Mouse (Mus musculus): ENCODE data around the gene Fcho2. TPM values are rescaled to one million over a fixed set of nuclear protein-coding genes. Genes with fewer than 3 reads are reported as not detected.

The Fcho2 gene
- total and polyA plus RNA-seq, 3 experiments: 2.2 to 5.8 TPM; not detected in 1

DNA sequence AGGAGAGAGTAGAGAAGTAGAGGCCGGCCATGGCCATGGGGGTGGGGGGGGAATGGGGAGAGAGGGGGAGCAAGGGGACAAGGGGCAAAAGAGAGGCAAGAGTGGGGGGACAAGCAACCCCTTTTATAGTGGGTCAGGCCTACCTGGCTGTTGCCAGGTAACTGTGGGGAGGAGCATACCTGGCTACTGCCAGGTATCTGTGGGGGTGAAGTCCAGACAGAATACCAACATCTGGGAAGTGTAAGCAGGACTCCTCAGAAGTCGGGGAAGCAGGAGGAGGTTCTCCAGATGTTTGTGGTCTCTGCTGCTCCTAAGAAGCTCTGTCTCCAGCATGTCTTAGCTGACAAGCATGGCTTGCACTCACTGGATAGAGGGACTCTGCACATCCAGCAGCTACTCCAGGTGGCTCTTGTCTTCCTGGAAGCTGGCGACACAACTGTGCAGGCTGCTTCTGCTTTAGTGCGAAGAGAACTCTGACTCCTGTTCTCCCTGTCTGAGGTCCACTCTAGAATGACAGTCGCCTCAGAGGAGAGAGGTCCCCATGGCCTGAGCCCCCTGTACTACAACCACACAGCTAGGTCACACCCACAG lies 134.7 kb downstream of the Fcho2 start:
- no peak overlapping the region for H3K4me3 ChIP-seq (ENCODE audit: control insufficient read depth in 1 of 2, insufficient read depth in 1 of 2, low read depth in 2 of 2, low read length in 2 of 2)
- no peak overlapping the region for H3K27ac ChIP-seq (ENCODE audit: control insufficient read depth, low read depth, low read length)
- H3K27me3 ChIP-seq (ENCODE audit: control insufficient read depth in 1 of 2, insufficient read depth in 2 of 2, low read length in 2 of 2): no peaks in the 10 kb centered on the region
- no peaks in the 10 kb centered on the region for H3K79me2 ChIP-seq (ENCODE audit: control insufficient read depth, insufficient read depth, low read length, poor library complexity)
- no peaks in the 10 kb centered on the region for H3K9me3 ChIP-seq (replicated peaks; ENCODE audit: insufficient read depth, low read length)
- no peak for DNase-seq (ENCODE audit: low read depth, low spot score)
- TF ChIP-seq HCFC1 (IDR thresholded peaks at IDR 0.05; ENCODE audit: low read depth, low read length) (no peak), USF2 (IDR thresholded peaks at IDR 0.05; ENCODE audit: borderline replicate concordance in 1 of 2, insufficient read depth in 1 of 2, low read depth in 1 of 2, low read length in 2 of 2) (no peak), E2F4 (IDR thresholded peaks at IDR 0.05; ENCODE audit: borderline replicate concordance, low read depth, low read length) (no peak), MYC (IDR thresholded peaks at IDR 0.05; ENCODE audit: low read depth, low read length) (no peak), ZC3H11A (IDR thresholded peaks at IDR 0.05; ENCODE audit: low read depth, low read length) (no peak), ETS1 (IDR thresholded peaks at IDR 0.05; ENCODE audit: low read depth, low read length) (no peak), ZNF384 (IDR thresholded peaks at IDR 0.05; ENCODE audit: low read depth, low read length) (no peak), BHLHE40 (IDR thresholded peaks at IDR 0.05; ENCODE audit: borderline replicate concordance, low read depth, low read length) (no peak), JUND (IDR thresholded peaks at IDR 0.05; ENCODE audit: low read depth, low read length) (no peak), ZMIZ1 (IDR thresholded peaks at IDR 0.05; ENCODE audit: low read depth, low read length) (no peak), MAZ (IDR thresholded peaks at IDR 0.05; ENCODE audit: low read depth, low read length) (no peak), POLR2A (IDR thresholded peaks at IDR 0.05; ENCODE audit: control insufficient read depth in 1 of 2, insufficient read depth in 1 of 2, low read depth in 1 of 2, low read length in 2 of 2, poor library complexity in 1 of 2) (no peak), ZKSCAN1 (IDR thresholded peaks at IDR 0.05; ENCODE audit: low read depth, low read length) (no peak), GABPA (IDR thresholded peaks at IDR 0.05; ENCODE audit: low read depth, low read length) (no peak)
- H3K9ac ChIP-seq (ENCODE audit: control insufficient read depth, low read depth, low read length, poor library complexity, severe bottlenecking): no peak overlapping the region
- H3K4me1 ChIP-seq (ENCODE audit: control insufficient read depth in 1 of 2, insufficient read depth in 2 of 2, low read length in 2 of 2): no peaks in the 10 kb centered on the region
- H3K36me3 ChIP-seq (ENCODE audit: control insufficient read depth in 1 of 2, insufficient read depth in 2 of 2, low read length in 2 of 2): no peaks in the 10 kb centered on the region

- Histone ChIP-seq H3K9ac (ENCODE audit: control insufficient read depth, low read depth, low read length, poor library complexity, severe bottlenecking) (no peak overlapping the region), H3K36me3 (ENCODE audit: control insufficient read depth in 1 of 2, insufficient read depth in 2 of 2, low read length in 2 of 2) (no peaks in the 10 kb centered on the region), H3K79me2 (ENCODE audit: control insufficient read depth, insufficient read depth, low read length, poor library complexity) (no peaks in the 10 kb centered on the region), H3K4me1 (ENCODE audit: control insufficient read depth in 1 of 2, insufficient read depth in 2 of 2, low read length in 2 of 2) (no peaks in the 10 kb centered on the region), H3K27ac (ENCODE audit: control insufficient read depth, low read depth, low read length) (no peak overlapping the region), H3K27me3 (ENCODE audit: control insufficient read depth in 1 of 2, insufficient read depth in 2 of 2, low read length in 2 of 2) (no peaks in the 10 kb centered on the region), H3K4me3 (ENCODE audit: control insufficient read depth in 1 of 2, insufficient read depth in 1 of 2, low read depth in 2 of 2, low read length in 2 of 2) (no peak overlapping the region), H3K9me3 (replicated peaks; ENCODE audit: insufficient read depth, low read length) (no peaks in the 10 kb centered on the region)
- DNase-seq (ENCODE audit: low read depth, low spot score): no peak
- TF ChIP-seq CHD1 (IDR thresholded peaks at IDR 0.05; ENCODE audit: low read depth, low read length): no peak
- no peak for TF ChIP-seq MAX (IDR thresholded peaks at IDR 0.05; ENCODE audit: low read length)
- no peak for TF ChIP-seq BHLHE40 (IDR thresholded peaks at IDR 0.05; ENCODE audit: borderline replicate concordance, low read depth, low read length)
- TF ChIP-seq POLR2A (IDR thresholded peaks at IDR 0.05; ENCODE audit: control insufficient read depth in 1 of 2, insufficient read depth in 1 of 2, low read depth in 1 of 2, low read length in 2 of 2, poor library complexity in 1 of 2): no peak
Observed at GRCm38 (mm10) chr13:98679631-98680041, 135.6 kb downstream of the Fcho2 start.
